Mouse (Mus musculus): ENCODE results near the gene Olfr1511. TPM values are rescaled to one million over a fixed set of nuclear protein-coding genes. Genes with fewer than 3 reads are reported as not detected.
"Not testable (repeated sequence)": the region's sequence is repeated elsewhere in the genome, so short reads cannot be mapped to it uniquely, and the experiment has no call there.

Olfr1511 gene
- not detected in 2 replicates for polyA plus RNA-seq (2015; fragmentation: Nextera tagmentation; extraction: Ambion mirVana)

DNA sequence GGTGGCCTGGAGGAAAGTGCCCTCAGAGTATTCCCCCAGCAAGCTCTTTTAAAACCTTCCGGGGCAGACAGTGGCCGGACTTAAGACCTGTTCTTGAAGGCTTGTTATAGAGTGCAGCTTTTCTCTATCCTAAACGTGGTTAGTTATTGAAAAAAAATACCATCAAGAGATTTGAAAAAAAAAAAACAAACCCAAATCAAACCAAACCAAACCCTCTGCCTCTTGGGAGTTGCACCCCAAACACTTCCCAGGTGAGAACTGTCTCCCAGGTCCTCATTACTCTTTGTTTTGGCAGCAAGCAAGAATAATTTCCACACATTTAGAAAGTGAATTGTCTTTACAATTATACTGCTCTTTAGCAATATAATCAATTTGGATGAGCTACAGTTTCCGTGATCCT, at the start of gene Olfr1511:
Gene Olfr1511 (minus strand): TSS at position 101 of the 400 bp plus-strand sequence.
- H3K27me3 ChIP-seq: no peaks in the 10 kb centered on the region
- no peak within 1 kb of the TSS for H3K27ac ChIP-seq
- no peak within 1 kb of the TSS for H3K4me2 ChIP-seq
- 67% methylated on average over 4 of the region's 4 CpGs for WGBS (ENCODE audit: insufficient replicate concordance)
- no peak for ATAC-seq (ENCODE audit: low read depth)
- H3K36me3 ChIP-seq: no peaks in the 10 kb centered on the region
- no peak within 1 kb of the TSS for H3K4me3 ChIP-seq (replicated peaks)
- no peak for DNase-seq
- no peak within 1 kb of the TSS for H3K9ac ChIP-seq
- no peaks in the 10 kb centered on the region for H3K9me3 ChIP-seq (replicated peaks)
- H3K4me1 ChIP-seq (replicated peaks): no peaks in the 10 kb centered on the region

DNA sequence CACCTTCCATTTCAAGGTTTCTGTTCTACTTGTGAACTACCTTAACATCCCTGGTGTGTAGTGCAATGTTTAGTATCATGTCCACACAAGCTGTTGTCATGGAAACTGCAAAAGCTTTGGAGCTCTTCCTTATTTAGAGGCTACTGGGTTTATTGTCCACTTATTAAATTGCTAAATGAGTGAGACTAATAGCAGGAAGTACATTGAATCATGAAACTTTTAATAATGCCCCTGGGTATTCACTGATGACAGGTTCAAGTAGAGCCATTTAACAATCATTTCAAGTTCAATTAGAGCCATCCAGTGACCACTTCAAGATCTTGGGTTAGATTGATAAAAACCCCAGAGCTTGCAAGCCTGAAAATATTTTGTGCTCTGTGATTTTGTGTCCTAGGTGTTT, 45.5 kb upstream of the Olfr1511 start, which contains the start of gene Olfr1509:
Gene Olfr1509 (plus strand): TSS at position 301 of the 400 bp plus-strand sequence.
- Histone ChIP-seq H3K9me3 (replicated peaks) (no peaks in the 10 kb centered on the region), H3K27me3 (no peaks in the 10 kb centered on the region), H3K9ac (no peak within 1 kb of the TSS), H3K4me1 (replicated peaks) (no peaks in the 10 kb centered on the region), H3K4me3 (replicated peaks) (no peak within 1 kb of the TSS), H3K36me3 (no peaks in the 10 kb centered on the region), H3K27ac (no peak within 1 kb of the TSS), H3K4me2 (no peak within 1 kb of the TSS)
- ATAC-seq (ENCODE audit: low read depth): no peak
- DNase-seq: no peak

- no peak overlapping the region for H3K9ac ChIP-seq
- no peak for ATAC-seq (ENCODE audit: low read depth)
- no peaks in the 10 kb centered on the region for H3K9me3 ChIP-seq (replicated peaks)
- H3K36me3 ChIP-seq: no peaks in the 10 kb centered on the region
- no peak overlapping the region for H3K4me2 ChIP-seq
- no peak overlapping the region for H3K4me3 ChIP-seq (replicated peaks)
- H3K27me3 ChIP-seq: no peaks in the 10 kb centered on the region
- H3K27ac ChIP-seq: no peak overlapping the region
- no peaks in the 10 kb centered on the region for H3K4me1 ChIP-seq (replicated peaks)
- DNase-seq: no peak
- 62% methylated on average over 1 of the region's 1 CpGs for WGBS (ENCODE audit: insufficient replicate concordance)
Observed at GRCm38 (mm10) chr14:52427686-52428085, 30.5 kb upstream of the Olfr1511 start.

- DNase-seq (no peak), ATAC-seq (ENCODE audit: low read depth) (no peak)
- Histone ChIP-seq H3K4me1 (replicated peaks) (no peaks in the 10 kb centered on the region), H3K36me3 (no peaks in the 10 kb centered on the region), H3K27me3 (no peaks in the 10 kb centered on the region), H3K27ac (no peak within 1 kb of the TSS), H3K4me2 (no peak within 1 kb of the TSS), H3K9ac (no peak within 1 kb of the TSS), H3K4me3 (replicated peaks) (no peak within 1 kb of the TSS), H3K9me3 (replicated peaks) (no peaks in the 10 kb centered on the region)
- WGBS (ENCODE audit: insufficient replicate concordance): 64% methylated on average over 3 of the region's 3 CpGs
Observed at GRCm38 (mm10) chr14:52414273-52414672, 17.1 kb upstream of the Olfr1511 start, which contains the start of gene Olfr1510. TSS of gene Olfr1510 (minus strand) at chr14:52414373.

GRCm38 (mm10) chr14:52410142-52410919, 13.2 kb upstream of the Olfr1511 start:
- H3K27ac ChIP-seq; DNase-seq; H3K4me1 ChIP-seq (replicated peaks); H3K27me3 ChIP-seq; ATAC-seq (ENCODE audit: low read depth); H3K4me3 ChIP-seq (replicated peaks); H3K9me3 ChIP-seq (replicated peaks); H3K9ac ChIP-seq; H3K36me3 ChIP-seq; H3K4me2 ChIP-seq: not testable (repeated sequence)
- WGBS (ENCODE audit: insufficient replicate concordance): 50% methylated on average over 7 of the region's 10 CpGs

DNA sequence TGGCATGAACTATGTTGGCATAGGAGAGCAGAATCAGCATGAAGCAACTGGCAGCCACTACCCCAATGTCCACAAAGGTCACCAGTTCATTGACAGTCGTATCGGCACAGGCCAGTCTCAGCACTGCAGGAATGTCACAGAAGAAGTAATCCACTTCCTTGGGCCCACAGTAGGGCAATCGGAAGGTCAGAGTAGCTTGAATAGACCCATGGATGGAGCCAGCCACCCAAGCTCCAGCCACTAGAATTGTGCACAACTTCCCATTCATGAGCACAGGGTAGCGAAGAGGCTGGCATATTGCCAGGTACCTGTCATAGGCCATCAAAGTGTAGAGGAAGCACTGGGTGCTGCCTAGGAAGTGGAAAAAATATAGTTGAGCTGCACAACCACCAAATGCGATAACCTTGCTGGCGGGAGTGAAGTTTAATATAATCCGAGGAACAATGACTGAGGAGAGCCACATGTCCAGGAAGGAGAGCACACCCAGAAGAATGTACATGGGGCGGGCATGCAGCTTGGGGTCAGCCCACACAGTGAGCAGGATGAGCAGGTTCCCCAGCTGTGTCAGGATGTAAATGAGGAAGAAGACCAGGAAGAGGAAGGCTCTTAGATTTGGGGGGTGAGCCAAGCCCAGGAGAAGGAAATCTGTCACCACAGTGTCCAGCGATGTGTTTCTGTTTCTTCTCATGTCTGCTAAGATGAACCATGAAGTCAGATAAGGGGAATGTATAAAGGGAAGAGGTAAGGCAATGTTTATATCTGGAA, 6.9 kb downstream of the Olfr1511 start:
- not testable (repeated sequence) for H3K27ac ChIP-seq; H3K4me1 ChIP-seq (replicated peaks); H3K4me3 ChIP-seq (replicated peaks); DNase-seq; H3K9ac ChIP-seq; H3K27me3 ChIP-seq; H3K9me3 ChIP-seq (replicated peaks); ATAC-seq (ENCODE audit: low read depth); H3K4me2 ChIP-seq; H3K36me3 ChIP-seq
- WGBS (ENCODE audit: insufficient replicate concordance): 63% methylated on average over 9 of the region's 9 CpGs

DNA sequence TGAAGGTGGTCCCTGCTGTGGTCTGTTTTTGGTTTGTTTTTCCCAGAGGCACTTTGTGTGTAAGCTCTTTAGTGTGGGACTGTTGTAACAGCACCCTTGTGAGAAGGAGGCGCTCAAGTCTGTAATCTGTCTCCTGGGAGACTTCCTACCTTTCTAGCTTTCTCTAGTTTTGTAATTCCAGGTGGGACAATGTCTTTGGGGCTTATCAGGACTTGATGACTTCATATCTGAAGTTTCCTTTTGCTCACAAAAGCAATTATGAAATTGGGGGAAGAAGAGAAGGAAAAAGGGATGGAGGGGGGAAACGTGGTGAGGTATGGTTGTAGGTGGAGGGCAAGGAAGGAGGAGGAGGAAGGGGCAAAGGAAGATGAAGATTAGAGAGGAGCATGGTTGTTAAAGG, 18.1 kb downstream of the Olfr1511 start, which contains the start of gene Olfr1512:
Gene Olfr1512 (minus strand): TSS at position 101 of the 400 bp plus-strand sequence.
- Histone ChIP-seq H3K4me3 (replicated peaks) (no peak within 1 kb of the TSS), H3K36me3 (no peaks in the 10 kb centered on the region), H3K4me1 (replicated peaks) (no peaks in the 10 kb centered on the region), H3K27me3 (no peaks in the 10 kb centered on the region), H3K9me3 (replicated peaks) (no peaks in the 10 kb centered on the region), H3K4me2 (no peak within 1 kb of the TSS), H3K9ac (no peak within 1 kb of the TSS), H3K27ac (no peak within 1 kb of the TSS)
- WGBS (ENCODE audit: insufficient replicate concordance): 60% methylated on average over 2 of the region's 2 CpGs
- DNase-seq (no peak), ATAC-seq (ENCODE audit: low read depth) (no peak)

DNA sequence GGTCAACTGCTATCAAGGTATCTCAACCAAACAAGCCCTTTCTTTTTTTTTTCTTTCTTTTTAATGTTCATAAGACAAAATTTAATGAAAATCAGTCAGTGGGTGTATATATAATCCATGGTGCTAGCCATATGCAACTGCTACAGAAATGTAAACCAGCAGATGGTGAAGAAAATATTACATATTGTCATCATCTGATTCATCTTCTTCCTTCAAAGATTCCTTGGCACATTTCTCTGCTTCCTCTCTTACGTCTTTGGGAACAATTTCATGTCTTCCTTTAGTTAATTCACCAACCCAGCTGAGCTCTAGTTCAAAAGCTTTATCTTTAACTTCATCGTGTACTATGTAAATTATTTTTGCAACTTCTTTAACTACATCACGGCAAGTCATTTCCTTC, 28.4 kb downstream of the Olfr1511 start:
- no peaks in the 10 kb centered on the region for H3K4me1 ChIP-seq (replicated peaks)
- no peak overlapping the region for H3K9ac ChIP-seq
- no peak overlapping the region for H3K4me3 ChIP-seq (replicated peaks)
- DNase-seq (no peak), ATAC-seq (ENCODE audit: low read depth) (no peak)
- H3K36me3 ChIP-seq: no peaks in the 10 kb centered on the region
- no peaks in the 10 kb centered on the region for H3K9me3 ChIP-seq (replicated peaks)
- H3K27me3 ChIP-seq: no peaks in the 10 kb centered on the region
- H3K27ac ChIP-seq: no peak overlapping the region
- 74% methylated on average over 3 of the region's 3 CpGs for WGBS (ENCODE audit: insufficient replicate concordance)
- H3K4me2 ChIP-seq: no peak overlapping the region

- Histone ChIP-seq H3K4me3 (replicated peaks) (no peak within 1 kb of the TSS), H3K27ac (no peak within 1 kb of the TSS), H3K36me3 (no peaks in the 10 kb centered on the region), H3K4me2 (no peak within 1 kb of the TSS), H3K9ac (no peak within 1 kb of the TSS), H3K4me1 (replicated peaks) (no peaks in the 10 kb centered on the region), H3K27me3 (no peaks in the 10 kb centered on the region), H3K9me3 (replicated peaks) (no peaks in the 10 kb centered on the region)
- 41% methylated on average over 4 of the region's 4 CpGs for WGBS (ENCODE audit: insufficient replicate concordance)
- ATAC-seq (ENCODE audit: low read depth) (no peak), DNase-seq (no peak)
Observed at GRCm38 (mm10) chr14:52356308-52356707, 40.9 kb downstream of the Olfr1511 start, which contains the start of gene Olfr1513. TSS of gene Olfr1513 (minus strand) at chr14:52356408.
